Mouse (Mus musculus) fat pad, adult 2 months (tissue): Measurements from ENCODE around the gene Kat6b.

Experiments used
- DNase-seq: peaks from one replicate; pipeline ENCODE4 v3.0.0-alpha.2; 2011; ENCODE audit warnings: low read depth, low spot score; ENCODE audit errors: extremely low read depth

The Kat6b gene

GRCm38 (mm10) chr14:21589620-21590019 is 108.4 kb downstream of the Kat6b start:
- no peak for DNase-seq

GRCm38 (mm10) chr14:21590205-21590604 is 109.0 kb downstream of the Kat6b start:
- DNase-seq: no peak

GRCm38 (mm10) chr14:21592152-21592551 is 110.9 kb downstream of the Kat6b start:
- no peak for DNase-seq

GRCm38 (mm10) chr14:21592985-21593750 is 111.9 kb downstream of the Kat6b start:
- DNase-seq: no peak

GRCm38 (mm10) chr14:21599446-21600173 is 118.4 kb downstream of the Kat6b start:
- no peak for DNase-seq

GRCm38 (mm10) chr14:21600174-21600566 is 118.9 kb downstream of the Kat6b start:
- DNase-seq: no peak

- DNase-seq: no peak
Measured at GRCm38 (mm10) chr14:21600628-21601027, 119.4 kb downstream of the Kat6b start.

- no peak for DNase-seq
Measured at GRCm38 (mm10) chr14:21602166-21602565, 120.9 kb downstream of the Kat6b start.

GRCm38 (mm10) chr14:21602937-21603336 is 121.7 kb downstream of the Kat6b start:
- no peak for DNase-seq

- no peak for DNase-seq
Measured at GRCm38 (mm10) chr14:21607686-21608085, 126.5 kb downstream of the Kat6b start.

GRCm38 (mm10) chr14:21608886-21609285 is 127.7 kb downstream of the Kat6b start:
- DNase-seq: no peak

GRCm38 (mm10) chr14:21610224-21610623 is 129.0 kb downstream of the Kat6b start:
- no peak for DNase-seq

- DNase-seq: no peak
Measured at GRCm38 (mm10) chr14:21613031-21613430, 131.8 kb downstream of the Kat6b start.

GRCm38 (mm10) chr14:21614103-21614502 is 132.9 kb downstream of the Kat6b start:
- DNase-seq: no peak

- no peak for DNase-seq
Measured at GRCm38 (mm10) chr14:21615853-21616252, 134.6 kb downstream of the Kat6b start.

- DNase-seq: peak; percentile 40
Measured at GRCm38 (mm10) chr14:21617221-21617980, 136.2 kb downstream of the Kat6b start.

- DNase-seq: no peak
Measured at GRCm38 (mm10) chr14:21619951-21620350, 138.7 kb downstream of the Kat6b start.

GRCm38 (mm10) chr14:21625946-21626345 is 144.7 kb downstream of the Kat6b start:
- DNase-seq: no peak

GRCm38 (mm10) chr14:21631665-21632200 is 150.5 kb downstream of the Kat6b start:
- DNase-seq: no peak

- DNase-seq: no peak
Measured at GRCm38 (mm10) chr14:21636548-21636947, 155.3 kb downstream of the Kat6b start.

- DNase-seq: no peak
Measured at GRCm38 (mm10) chr14:21640806-21641435, 159.7 kb downstream of the Kat6b start.
